Mouse (Mus musculus) hindbrain, embryonic 15.5 days (tissue): Measurements from ENCODE around the gene Cep19. TPM values are rescaled to one million over a fixed set of nuclear protein-coding genes. Genes with fewer than 3 reads are reported as not detected.

Source experiments
- ATAC-seq: fragments of 200-750 bp; cut with Nextera tagmentation; 2 replicates; pipeline ENCODE4 v1.8.0; 2017; ENCODE audit warnings: low read depth, moderate number of reproducible peaks, moderate TSS enrichment; ENCODE audit not compliant: low FRiP score
- H3K27ac ChIP-seq: fragments of 300-500 bp; sonication (generic); replicated peaks from 2 replicates; pipeline ENCODE4 v1.5.1; 2015; ENCODE audit warnings: mild to moderate bottlenecking, inconsistent platforms
- H3K27me3 ChIP-seq: fragments of 300-500 bp; sonication (generic); 2 replicates; pipeline ENCODE4 v1.6.1; 2015; ENCODE audit warnings: control low read depth, inconsistent platforms
- H3K36me3 ChIP-seq: fragments of 300-500 bp; sonication (generic); 2 replicates; pipeline ENCODE4 v1.6.1; 2015; ENCODE audit warnings: control low read depth, inconsistent platforms
- H3K4me1 ChIP-seq: fragments of 300-500 bp; sonication (generic); replicated peaks from 2 replicates; pipeline ENCODE4 v1.6.1; 2015; ENCODE audit warnings: control low read depth, inconsistent platforms
- H3K4me2 ChIP-seq: fragments of 300-500 bp; sonication (generic); 2 replicates; pipeline ENCODE4 v1.6.1; 2015; ENCODE audit warnings: moderate library complexity, mild to moderate bottlenecking, inconsistent platforms
- H3K4me3 ChIP-seq: fragments of 300-500 bp; sonication (generic); 2 replicates; pipeline ENCODE4 v1.5.1; 2015; ENCODE audit warnings: mild to moderate bottlenecking, inconsistent platforms
- H3K9ac ChIP-seq: fragments of 300-500 bp; sonication (generic); 2 replicates; pipeline ENCODE4 v1.6.1; 2015; ENCODE audit warnings: inconsistent platforms
- H3K9me3 ChIP-seq: fragments of 300-500 bp; sonication (generic); 2 replicates; pipeline ENCODE4 v1.6.1; 2016; ENCODE audit warnings: control low read depth, inconsistent platforms
- WGBS: fragments of 180-500 bp; shearing (Covaris S2); methylation state at CpG from one replicate; pipeline ENCODE4 v1.1.7; 2015; 5-methylcytosine and 5-hydroxymethylcytosine counted together
- polyA plus RNA-seq: library from polyadenylated mRNA; unstranded; fragments of >200 nt; fragmentation: Nextera tagmentation; extraction: Ambion mirVana; gene quantifications from 2 replicates; pipeline ENCODE4 v1.2.1, GENCODE M21; 2015

Cep19 gene
- polyA plus RNA-seq, 1 experiment from 2014 or later = 44.2 TPM

DNA sequence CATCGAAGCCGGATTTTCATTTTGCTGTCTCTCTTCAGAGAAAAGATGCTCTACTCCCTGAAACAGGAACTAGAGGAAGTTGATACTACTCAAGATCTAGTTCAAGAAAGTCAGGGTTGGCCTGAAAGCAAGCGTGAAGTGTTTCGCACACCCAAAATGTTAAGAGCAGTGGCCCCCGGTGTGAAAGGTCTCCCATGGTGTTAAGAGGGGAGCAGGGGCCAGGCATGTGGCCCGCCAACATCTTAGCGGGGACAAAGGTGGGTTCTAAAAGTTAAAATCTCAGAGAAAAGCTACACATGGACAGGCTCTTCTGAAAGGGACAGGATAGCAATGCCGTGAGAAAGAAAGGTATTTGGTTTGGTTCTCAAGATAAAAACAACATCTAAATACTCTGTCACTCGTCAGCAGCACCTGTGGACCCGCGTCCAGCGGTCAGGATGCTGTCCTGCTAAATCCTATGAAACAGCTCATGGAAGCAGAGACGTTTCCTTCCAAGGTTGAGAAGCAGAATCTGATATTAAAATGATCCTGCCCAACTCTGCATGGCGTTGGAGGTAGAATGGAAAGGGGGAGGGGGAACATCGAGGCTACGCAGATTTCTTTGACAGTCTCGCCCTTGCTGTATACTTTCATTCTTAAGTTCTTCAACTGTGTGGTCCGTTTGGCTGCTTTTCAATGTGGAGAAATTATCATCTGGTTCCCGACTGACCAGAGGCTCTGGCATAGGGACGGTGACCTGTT is 30.0 kb downstream of the Cep19 start:
- Histone ChIP-seq H3K36me3 (no peaks in the 10 kb centered on the region), H3K27ac (no peak overlapping the region), H3K4me2 (no peak overlapping the region), H3K4me3 (no peak overlapping the region), H3K9me3 (no peaks in the 10 kb centered on the region), H3K4me1 (no peaks in the 10 kb centered on the region), H3K9ac (no peak overlapping the region), H3K27me3 (no peaks in the 10 kb centered on the region)
- WGBS = 82% methylated on average over 20 of the region's 20 CpGs
- ATAC-seq = no peak

DNA sequence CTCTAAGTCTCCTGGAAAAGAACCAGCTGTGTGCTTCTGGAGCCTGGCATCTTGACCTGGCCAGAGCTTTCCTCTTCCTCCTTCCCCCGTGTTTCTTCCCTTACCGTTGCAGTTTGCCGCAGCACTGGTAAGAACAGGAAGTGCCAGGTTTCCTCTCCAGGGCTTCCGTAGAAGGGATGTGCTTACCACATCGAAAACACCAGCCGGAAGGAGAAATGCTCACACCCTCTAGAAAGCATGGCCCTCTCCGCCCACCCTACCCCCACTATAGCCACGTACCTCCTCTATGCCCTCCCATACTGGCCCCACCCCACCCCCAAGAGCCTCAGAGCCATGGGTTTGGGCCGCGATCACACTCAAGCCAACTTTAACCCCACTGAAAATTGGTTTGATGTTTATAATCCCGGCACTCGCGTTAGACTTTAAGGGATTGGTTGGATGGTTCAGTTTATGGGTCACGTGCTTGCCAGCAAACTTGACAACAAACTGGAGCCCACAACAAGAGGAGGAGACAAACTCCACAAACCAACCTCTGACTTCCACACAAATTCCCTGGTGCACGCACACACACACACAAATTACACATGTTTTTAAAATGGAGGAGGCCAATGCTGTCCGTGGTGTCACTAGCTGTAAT is 30.7 kb downstream of the Cep19 start:
- no peak overlapping the region for H3K9ac ChIP-seq
- no peak overlapping the region for H3K4me3 ChIP-seq
- H3K27ac ChIP-seq = no peak overlapping the region
- H3K36me3 ChIP-seq = no peaks in the 10 kb centered on the region
- no peaks in the 10 kb centered on the region for H3K9me3 ChIP-seq
- no peak overlapping the region for H3K4me2 ChIP-seq
- H3K27me3 ChIP-seq = no peaks in the 10 kb centered on the region
- H3K4me1 ChIP-seq = no peaks in the 10 kb centered on the region
- ATAC-seq = no peak
- WGBS = 76% methylated on average over 16 of the region's 16 CpGs

GRCm38 (mm10) chr16:32133148-32133547 is 33.5 kb downstream of the Cep19 start:
- Histone ChIP-seq H3K9ac (no peak overlapping the region), H3K36me3 (no peaks in the 10 kb centered on the region), H3K4me2 (no peak overlapping the region), H3K9me3 (no peaks in the 10 kb centered on the region), H3K27ac (no peak overlapping the region), H3K27me3 (no peaks in the 10 kb centered on the region), H3K4me3 (no peak overlapping the region), H3K4me1 (no peaks in the 10 kb centered on the region)
- ATAC-seq = no peak
- 93% methylated on average over 3 of the region's 3 CpGs for WGBS

DNA sequence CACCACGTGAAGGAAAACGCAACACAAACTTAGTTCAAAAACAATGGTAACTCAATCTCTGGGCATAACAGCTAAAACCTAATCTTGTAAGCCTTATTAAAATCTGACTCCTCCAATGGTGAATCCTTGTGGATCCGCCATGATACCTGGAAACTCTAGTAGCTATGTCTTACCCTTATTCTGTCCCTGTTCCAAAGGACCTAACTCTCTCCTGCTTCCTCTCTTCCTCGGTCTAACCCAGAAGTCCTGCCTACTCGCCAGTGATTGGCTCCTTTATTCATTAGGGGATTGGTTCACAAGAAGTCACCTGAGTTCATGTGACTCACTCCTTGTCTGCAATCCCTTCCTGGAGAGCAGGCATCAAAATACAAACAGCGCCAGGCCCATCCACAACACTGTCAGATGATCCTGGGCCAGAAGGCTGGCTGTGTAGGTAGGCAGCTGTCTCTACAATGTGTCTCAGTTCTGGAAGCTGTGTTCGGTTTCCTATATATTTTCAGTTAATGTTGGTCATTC is 36.3 kb downstream of the Cep19 start:
- H3K36me3 ChIP-seq = no peaks in the 10 kb centered on the region
- H3K27me3 ChIP-seq = no peaks in the 10 kb centered on the region
- H3K9ac ChIP-seq = no peak overlapping the region
- no peaks in the 10 kb centered on the region for H3K4me1 ChIP-seq
- no peak overlapping the region for H3K4me2 ChIP-seq
- ATAC-seq = no peak
- no peaks in the 10 kb centered on the region for H3K9me3 ChIP-seq
- 83% methylated on average over 7 of the region's 7 CpGs for WGBS
- H3K4me3 ChIP-seq = no peak overlapping the region
- no peak overlapping the region for H3K27ac ChIP-seq

DNA sequence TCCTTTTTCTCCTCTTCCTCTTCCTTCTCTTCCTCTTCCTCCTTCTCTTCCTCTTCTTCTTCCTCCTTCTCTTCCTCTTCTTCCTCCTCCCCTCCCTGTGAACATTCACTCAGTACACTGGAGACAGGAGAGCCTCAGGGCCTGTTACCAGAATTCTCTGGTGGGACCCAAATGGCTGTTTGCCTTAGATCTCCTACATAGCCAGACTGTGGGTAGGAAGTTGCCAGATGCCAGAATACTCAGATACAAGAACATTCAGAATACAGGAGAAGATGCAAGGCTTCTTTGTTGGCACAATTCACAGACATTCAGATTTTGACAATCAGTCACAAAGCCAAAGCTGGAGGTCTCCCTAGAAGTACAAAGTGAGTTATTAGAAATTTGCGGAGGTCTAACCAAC is 39.4 kb downstream of the Cep19 start:
- no peak for ATAC-seq
- Histone ChIP-seq H3K36me3 (no peaks in the 10 kb centered on the region), H3K9ac (no peak overlapping the region), H3K27me3 (no peaks in the 10 kb centered on the region), H3K4me1 (no peaks in the 10 kb centered on the region), H3K9me3 (no peaks in the 10 kb centered on the region), H3K4me2 (no peak overlapping the region), H3K27ac (no peak overlapping the region), H3K4me3 (no peak overlapping the region)
- WGBS = 98% methylated on average over 1 of the region's 1 CpGs

- H3K27me3 ChIP-seq = no peaks in the 10 kb centered on the region
- WGBS = 96% methylated on average over 15 of the region's 15 CpGs
- H3K4me3 ChIP-seq = no peak overlapping the region
- H3K4me1 ChIP-seq = no peaks in the 10 kb centered on the region; the same call in 1 of the 2 replicates
- H3K9ac ChIP-seq = no peak overlapping the region
- no peaks in the 10 kb centered on the region for H3K9me3 ChIP-seq
- no peaks in the 10 kb centered on the region for H3K36me3 ChIP-seq
- H3K4me2 ChIP-seq = no peak overlapping the region
- no peak for ATAC-seq
- no peak overlapping the region for H3K27ac ChIP-seq
Observed at GRCm38 (mm10) chr16:32143766-32144165, 44.2 kb downstream of the Cep19 start.

GRCm38 (mm10) chr16:32144592-32144991 is 45.0 kb downstream of the Cep19 start:
- H3K4me2 ChIP-seq = no peak overlapping the region
- H3K4me1 ChIP-seq = no peaks in the 10 kb centered on the region; the same call in 1 of the 2 replicates
- H3K36me3 ChIP-seq = no peaks in the 10 kb centered on the region
- no peak overlapping the region for H3K27ac ChIP-seq
- no peak overlapping the region for H3K9ac ChIP-seq
- 93% methylated on average over 17 of the region's 17 CpGs for WGBS
- ATAC-seq = no peak
- H3K9me3 ChIP-seq = no peaks in the 10 kb centered on the region
- no peak overlapping the region for H3K4me3 ChIP-seq
- no peaks in the 10 kb centered on the region for H3K27me3 ChIP-seq

GRCm38 (mm10) chr16:32147589-32148207 is 48.1 kb downstream of the Cep19 start:
- Histone ChIP-seq H3K4me2 (peak overlapping the region; percentile 42), H3K9me3 (no peaks in the 10 kb centered on the region), H3K27ac (no peak overlapping the region), H3K4me3 (no peak overlapping the region), H3K36me3 (no peaks in the 10 kb centered on the region), H3K27me3 (no peaks in the 10 kb centered on the region), H3K9ac (no peak overlapping the region), H3K4me1 (no peaks in the 10 kb centered on the region; the same call in 1 of the 2 replicates)
- ATAC-seq = peak; percentile 48; the same call in 1 of the 2 replicates
- WGBS = 59% methylated on average over 12 of the region's 13 CpGs

GRCm38 (mm10) chr16:32153976-32154375 is 54.4 kb downstream of the Cep19 start:
- WGBS = 85% methylated on average over 1 of the region's 1 CpGs
- Histone ChIP-seq H3K27ac (peak overlapping the region; percentile 7; the same call in 1 of the 2 replicates), H3K9ac (no peak overlapping the region), H3K36me3 (no peaks in the 10 kb centered on the region), H3K4me3 (no peak overlapping the region), H3K9me3 (no peaks in the 10 kb centered on the region), H3K27me3 (no peaks in the 10 kb centered on the region), H3K4me1 (no peaks in the 10 kb centered on the region), H3K4me2 (no peak overlapping the region)
- no peak for ATAC-seq

DNA sequence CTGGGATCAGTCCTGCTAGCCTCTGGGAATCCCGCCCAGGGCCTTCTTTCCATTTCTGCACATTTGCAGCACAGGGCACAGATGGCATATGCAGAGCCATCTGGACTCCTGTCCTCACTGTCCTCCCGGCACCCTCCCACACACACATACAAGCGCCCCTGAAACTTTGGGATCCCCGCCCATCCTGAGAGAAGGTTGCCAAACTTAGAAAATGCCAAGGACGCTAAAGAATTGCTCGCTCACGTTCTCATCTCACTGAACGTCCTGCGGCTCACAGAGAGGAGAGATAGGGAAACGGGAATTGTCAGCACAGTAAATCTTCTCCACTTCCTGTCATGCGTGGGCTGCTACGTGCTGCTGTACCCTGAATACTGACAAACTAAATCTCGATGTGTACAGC is 54.8 kb downstream of the Cep19 start:
- Histone ChIP-seq H3K9ac (no peak overlapping the region), H3K27ac (peak overlapping the region; percentile 7; the same call in 1 of the 2 replicates), H3K4me3 (no peak overlapping the region), H3K27me3 (no peaks in the 10 kb centered on the region), H3K36me3 (no peaks in the 10 kb centered on the region), H3K9me3 (no peaks in the 10 kb centered on the region), H3K4me1 (no peaks in the 10 kb centered on the region), H3K4me2 (no peak overlapping the region)
- 62% methylated on average over 13 of the region's 13 CpGs for WGBS
- peak; percentile 54; the same call in 1 of the 2 replicates for ATAC-seq

GRCm38 (mm10) chr16:32156719-32157118 is 57.1 kb downstream of the Cep19 start:
- Histone ChIP-seq H3K9me3 (no peaks in the 10 kb centered on the region), H3K27ac (no peak overlapping the region), H3K4me3 (no peak overlapping the region), H3K27me3 (no peaks in the 10 kb centered on the region), H3K4me1 (no peaks in the 10 kb centered on the region), H3K9ac (no peak overlapping the region), H3K36me3 (no peaks in the 10 kb centered on the region), H3K4me2 (no peak overlapping the region)
- no peak for ATAC-seq
- WGBS = 47% methylated on average over 3 of the region's 3 CpGs

GRCm38 (mm10) chr16:32157369-32157768 is 57.8 kb downstream of the Cep19 start:
- H3K4me1 ChIP-seq = no peaks in the 10 kb centered on the region
- H3K4me3 ChIP-seq = no peak overlapping the region
- no peak overlapping the region for H3K4me2 ChIP-seq
- no peak overlapping the region for H3K27ac ChIP-seq
- no peaks in the 10 kb centered on the region for H3K9me3 ChIP-seq
- H3K27me3 ChIP-seq = no peaks in the 10 kb centered on the region
- H3K36me3 ChIP-seq = no peaks in the 10 kb centered on the region
- no peak overlapping the region for H3K9ac ChIP-seq
- no peak for ATAC-seq
- WGBS = 95% methylated on average over 2 of the region's 2 CpGs
